Mouse (Mus musculus) hindbrain, postnatal 0 days (tissue): ENCODE measurements around the gene Kalrn. TPM values are rescaled to one million over a fixed set of nuclear protein-coding genes. Genes with fewer than 3 reads are reported as not detected.
A peak's percentile ranks its signal among the peaks of the same experiment; 100 is the strongest.

ENCODE experiments used
- ATAC-seq: fragments of 200-750 bp; cut with Nextera tagmentation; 2 replicates; pipeline ENCODE4 v1.8.0; 2017; ENCODE audit warnings: mild to moderate bottlenecking, moderate TSS enrichment, moderate library complexity
- DNase-seq: peaks from one replicate; pipeline ENCODE4 v3.0.0-alpha.2; 2015; ENCODE audit warnings: low spot score
- H3K27ac ChIP-seq: fragments of 300-500 bp; sonication (generic); 2 replicates; pipeline ENCODE4 v1.5.1; 2014; ENCODE audit warnings: mild to moderate bottlenecking
- H3K27me3 ChIP-seq: fragments of 300-500 bp; sonication (generic); 2 replicates; pipeline ENCODE4 v1.6.1; 2014; ENCODE audit warnings: low read length, mixed read lengths; ENCODE audit not compliant: insufficient read depth
- H3K36me3 ChIP-seq: fragments of 300-500 bp; sonication (generic); 2 replicates; pipeline ENCODE4 v1.6.1; 2014; ENCODE audit warnings: low read length, mixed read lengths; ENCODE audit not compliant: insufficient read depth
- H3K4me1 ChIP-seq: fragments of 300-500 bp; sonication (generic); 2 replicates; pipeline ENCODE4 v1.6.1; 2014; ENCODE audit warnings: antibody characterized with exemption, low read length, mixed read lengths; ENCODE audit not compliant: insufficient read depth
- H3K4me2 ChIP-seq: fragments of 300-500 bp; sonication (generic); 2 replicates; pipeline ENCODE4 v1.6.1; 2014; ENCODE audit warnings: low read depth, mild to moderate bottlenecking, low read length, moderate library complexity, mixed read lengths
- H3K4me3 ChIP-seq: fragments of 300-500 bp; sonication (generic); 2 replicates; pipeline ENCODE4 v1.5.1; 2014; ENCODE audit warnings: low read length
- H3K9ac ChIP-seq: fragments of 300-500 bp; sonication (generic); replicated peaks from 2 replicates; pipeline ENCODE4 v1.6.1; 2014; ENCODE audit warnings: mild to moderate bottlenecking, low read length, moderate library complexity, mixed read lengths
- H3K9me3 ChIP-seq: fragments of 300-500 bp; sonication (generic); 2 replicates; pipeline ENCODE4 v1.6.1; 2016; ENCODE audit warnings: low read length, mixed read lengths
- CTCF ChIP-seq: IDR thresholded peaks from 2 replicates; pipeline ENCODE4 v1.5.1; 2016; ENCODE audit warnings: antibody characterized with exemption, control low read depth, low read depth
- WGBS: fragments of 180-500 bp; shearing (Covaris S2); extraction: QIAGEN DNeasy Blood & Tissue Kit; methylation state at CpG from one replicate; pipeline ENCODE4 v1.1.7; 2014; 5-methylcytosine and 5-hydroxymethylcytosine counted together
- polyA plus RNA-seq: library from polyadenylated mRNA; unstranded; fragments of >200 nt; fragmentation: Nextera tagmentation; extraction: Ambion mirVana; gene quantifications from 2 replicates; pipeline ENCODE4 v1.2.1, GENCODE M21; 2015
- total RNA-seq: library from RNA; depleted of rRNA; stranded (reverse); fragments of >200 nt; gene quantifications from 2 replicates; pipeline ENCODE4 v1.2.3, GENCODE M21; 2014

Kalrn gene
- total and polyA plus RNA-seq, 2 experiments from 2014 or later = 17.0 to 107 TPM

- no peak overlapping the region for H3K27ac ChIP-seq
- ATAC-seq = no peak; the same call in 1 of the 2 replicates
- no peaks in the 10 kb centered on the region for H3K9me3 ChIP-seq
- H3K27me3 ChIP-seq = no peaks in the 10 kb centered on the region
- no peak overlapping the region for H3K4me2 ChIP-seq
- no peaks in the 10 kb centered on the region for H3K36me3 ChIP-seq
- H3K4me1 ChIP-seq = no peaks in the 10 kb centered on the region; the same call in 1 of the 2 replicates
- no peak for TF ChIP-seq CTCF
- DNase-seq = no peak
- H3K9ac ChIP-seq = no peak overlapping the region
- 41% methylated on average over 5 of the region's 5 CpGs for WGBS
- H3K4me3 ChIP-seq = no peak overlapping the region
Measured at GRCm38 (mm10) chr16:34427654-34428053, 145.7 kb downstream of the Kalrn start.

- WGBS = 65% methylated on average over 6 of the region's 6 CpGs
- no peak for TF ChIP-seq CTCF
- peaks cover 11% of the 10 kb centered on the region for H3K4me1 ChIP-seq
Measured at GRCm38 (mm10) chr16:34421473-34421872, 151.9 kb downstream of the Kalrn start.

GRCm38 (mm10) chr16:34417966-34418365 is 155.4 kb downstream of the Kalrn start:
- ATAC-seq (no peak), DNase-seq (no peak)
- Histone ChIP-seq H3K27me3 (no peaks in the 10 kb centered on the region), H3K9me3 (no peaks in the 10 kb centered on the region), H3K4me2 (no peak overlapping the region), H3K9ac (no peak overlapping the region), H3K36me3 (no peaks in the 10 kb centered on the region), H3K4me1 (peaks cover 21% of the 10 kb centered on the region), H3K27ac (no peak overlapping the region), H3K4me3 (no peak overlapping the region)
- TF ChIP-seq CTCF = no peak
- WGBS = 30% methylated on average over 3 of the region's 3 CpGs

More at GRCm38 (mm10) chr16:34421473-34421872, 151.9 kb downstream of the Kalrn start:
- Histone ChIP-seq H3K9me3 (no peaks in the 10 kb centered on the region), H3K27me3 (no peaks in the 10 kb centered on the region), H3K9ac (no peak overlapping the region), H3K27ac (no peak overlapping the region), H3K4me2 (no peak overlapping the region), H3K4me3 (no peak overlapping the region), H3K36me3 (no peaks in the 10 kb centered on the region)
- DNase-seq = no peak
- ATAC-seq = no peak

- Histone ChIP-seq H3K4me2 (no peak overlapping the region), H3K9ac (no peak overlapping the region), H3K36me3 (no peaks in the 10 kb centered on the region), H3K9me3 (no peaks in the 10 kb centered on the region), H3K4me1 (peaks cover 21% of the 10 kb centered on the region), H3K27ac (no peak overlapping the region), H3K4me3 (no peak overlapping the region), H3K27me3 (no peaks in the 10 kb centered on the region)
- DNase-seq = no peak
- TF ChIP-seq CTCF = no peak
- WGBS = 65% methylated on average over 3 of the region's 3 CpGs
- ATAC-seq = no peak
Measured at GRCm38 (mm10) chr16:34417383-34417782, 155.9 kb downstream of the Kalrn start.

- peaks cover 15% of the 10 kb centered on the region for H3K4me1 ChIP-seq
Measured at GRCm38 (mm10) chr16:34414581-34414980, 158.8 kb downstream of the Kalrn start.

GRCm38 (mm10) chr16:34413868-34414333 is 159.4 kb downstream of the Kalrn start:
- TF ChIP-seq CTCF = no peak
- Histone ChIP-seq H3K4me1 (peaks cover 15% of the 10 kb centered on the region), H3K27ac (peak overlapping the region; percentile 60; the same call in 1 of the 2 replicates), H3K9me3 (no peaks in the 10 kb centered on the region), H3K4me3 (no peak overlapping the region), H3K9ac (no peak overlapping the region), H3K4me2 (peak overlapping the region; percentile 33; the same call in 1 of the 2 replicates), H3K36me3 (no peaks in the 10 kb centered on the region), H3K27me3 (no peaks in the 10 kb centered on the region)
- 14% methylated on average over 10 of the region's 10 CpGs for WGBS
- peak; percentile 85 for ATAC-seq
- peak; percentile 82 for DNase-seq

More at GRCm38 (mm10) chr16:34414581-34414980, 158.8 kb downstream of the Kalrn start:
- Histone ChIP-seq H3K36me3 (no peaks in the 10 kb centered on the region), H3K27ac (peak overlapping the region; percentile 60; the same call in 1 of the 2 replicates), H3K4me3 (no peak overlapping the region), H3K4me2 (peak overlapping the region; percentile 33; the same call in 1 of the 2 replicates), H3K27me3 (no peaks in the 10 kb centered on the region), H3K9ac (no peak overlapping the region), H3K9me3 (no peaks in the 10 kb centered on the region)
- ATAC-seq = no peak
- no peak for TF ChIP-seq CTCF
- peak; percentile 16 for DNase-seq
- 48% methylated on average over 7 of the region's 7 CpGs for WGBS

GRCm38 (mm10) chr16:34407036-34407435 is 166.3 kb downstream of the Kalrn start:
- DNase-seq = no peak
- Histone ChIP-seq H3K27ac (no peak overlapping the region), H3K9ac (no peak overlapping the region), H3K36me3 (no peaks in the 10 kb centered on the region), H3K27me3 (no peaks in the 10 kb centered on the region), H3K4me3 (no peak overlapping the region), H3K4me1 (no peaks in the 10 kb centered on the region), H3K9me3 (no peaks in the 10 kb centered on the region), H3K4me2 (no peak overlapping the region)
- 65% methylated on average over 8 of the region's 8 CpGs for WGBS
- peak; percentile 40; the same call in 1 of the 2 replicates for ATAC-seq
- TF ChIP-seq CTCF = no peak
